Mouse (Mus musculus): ENCODE results near the gene Ephb1.

Gene Ephb1

DNA sequence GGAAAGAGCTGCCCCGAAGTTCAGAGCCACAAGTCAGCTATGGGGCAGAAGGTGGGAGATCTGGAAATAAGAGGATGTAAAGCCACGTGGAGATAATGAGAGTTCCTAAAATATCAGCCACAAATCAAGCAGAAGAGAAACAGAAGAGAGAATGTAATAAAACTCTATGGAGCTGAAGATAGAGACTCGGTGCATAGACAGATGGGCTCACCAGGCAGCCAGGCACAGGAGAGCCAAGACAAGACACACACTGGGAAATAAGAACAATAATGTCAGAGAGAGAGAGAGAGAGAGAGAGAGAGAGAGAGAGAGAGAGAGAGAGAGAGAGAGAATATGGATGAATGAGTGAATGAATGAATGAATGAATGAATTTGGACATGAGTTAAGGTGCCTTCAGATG lies 198.6 kb downstream of the Ephb1 start:
- CTCF ChIA-PET = no interaction called here

DNA sequence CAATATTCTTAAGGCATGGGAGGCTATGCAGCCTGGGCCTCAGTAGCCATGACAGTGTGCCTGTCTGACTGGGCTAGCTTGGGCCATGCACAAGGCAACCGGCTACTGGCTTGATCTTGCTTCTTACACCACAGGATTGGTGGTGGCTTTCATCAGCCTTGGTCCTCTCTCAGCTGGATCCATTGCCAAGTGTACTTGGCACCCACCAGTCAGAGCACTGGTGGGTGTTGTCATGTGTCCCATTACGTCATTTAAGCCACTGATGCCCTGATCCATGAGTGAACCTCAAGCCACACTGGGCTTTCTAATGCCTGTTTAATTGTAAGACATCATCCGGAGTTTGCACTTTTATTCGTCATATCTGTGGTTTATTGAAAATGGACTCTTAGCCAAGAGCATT lies 215.3 kb downstream of the Ephb1 start:
- CTCF ChIA-PET = no interaction called here

DNA sequence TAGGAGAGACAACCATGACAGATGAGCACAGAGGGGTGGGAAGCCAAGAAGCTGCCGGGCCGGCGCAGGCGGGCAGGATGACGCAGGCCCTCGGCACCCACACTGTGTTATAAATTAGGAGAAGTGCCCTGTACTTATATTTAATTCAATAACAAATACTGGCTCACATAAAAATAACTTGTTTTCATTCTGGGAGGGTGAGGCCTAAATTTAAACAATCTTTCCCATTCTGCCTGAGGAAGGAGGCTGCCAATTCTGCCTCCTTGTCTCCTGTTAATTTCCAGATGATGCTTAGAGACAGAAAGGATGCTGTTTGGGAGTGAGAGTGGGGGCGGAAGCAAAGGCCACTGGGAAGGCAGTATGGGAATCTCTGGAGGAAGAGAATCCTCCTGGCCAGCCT lies 215.8 kb downstream of the Ephb1 start:
- CTCF ChIA-PET = no interaction called here

DNA sequence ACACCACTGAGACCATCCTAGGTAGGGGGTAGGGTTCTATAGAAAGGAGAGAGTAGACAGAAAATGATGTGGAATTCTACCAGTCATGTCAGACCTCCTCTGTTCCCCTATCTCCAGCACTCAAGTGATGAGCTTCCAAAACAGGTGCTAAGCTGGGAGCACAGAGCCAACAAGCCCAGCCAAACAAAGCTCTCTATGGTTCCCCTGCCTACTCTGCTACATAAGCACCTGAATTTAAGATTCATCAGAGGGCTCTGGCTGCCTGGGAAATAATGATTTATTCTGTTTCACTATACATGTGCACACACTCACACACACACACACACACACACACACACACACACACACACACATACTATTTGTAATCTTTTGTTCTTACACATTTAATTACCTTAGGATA lies 216.3 kb downstream of the Ephb1 start:
- CTCF ChIA-PET = no interaction called here

DNA sequence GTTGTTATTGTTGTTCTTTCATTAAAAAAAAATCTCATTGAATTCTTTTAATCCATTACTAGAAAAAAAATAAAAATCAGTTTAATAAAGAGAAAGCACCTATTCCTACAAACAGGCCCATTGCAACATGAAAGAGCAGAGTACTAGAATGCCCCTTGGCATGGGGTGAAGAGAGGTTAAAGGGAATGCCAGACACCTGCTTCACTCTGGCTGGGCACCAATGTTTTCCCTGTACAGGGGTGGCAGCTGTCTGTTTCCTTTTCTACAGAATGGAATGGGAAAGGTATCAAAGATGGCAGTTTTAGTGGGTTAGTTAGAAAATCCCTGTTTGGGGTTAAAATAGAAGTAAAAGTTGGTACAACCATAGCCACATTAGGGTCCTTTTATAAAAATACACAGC lies 224.0 kb downstream of the Ephb1 start:
- CTCF ChIA-PET = no interaction called here

DNA sequence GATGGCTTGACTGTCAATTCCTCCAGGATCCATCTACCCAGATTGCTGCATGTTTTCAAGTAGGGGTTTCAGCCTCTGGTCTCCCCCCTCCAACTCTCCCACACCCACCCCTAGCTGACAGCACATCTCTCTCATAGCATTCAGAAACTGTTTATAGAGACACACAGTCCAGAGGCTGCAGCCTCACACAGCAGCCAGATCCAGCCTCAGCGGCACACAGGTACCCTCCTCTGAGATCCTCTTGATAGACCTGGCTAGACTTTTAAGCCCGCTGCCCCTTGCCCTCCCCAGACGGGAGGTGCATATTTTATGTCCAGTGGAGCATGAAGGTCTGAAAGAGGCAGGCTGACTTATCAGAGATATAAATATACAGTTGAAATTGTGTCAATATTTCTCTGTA lies 228.0 kb downstream of the Ephb1 start:
- CTCF ChIA-PET = no interaction called here

DNA sequence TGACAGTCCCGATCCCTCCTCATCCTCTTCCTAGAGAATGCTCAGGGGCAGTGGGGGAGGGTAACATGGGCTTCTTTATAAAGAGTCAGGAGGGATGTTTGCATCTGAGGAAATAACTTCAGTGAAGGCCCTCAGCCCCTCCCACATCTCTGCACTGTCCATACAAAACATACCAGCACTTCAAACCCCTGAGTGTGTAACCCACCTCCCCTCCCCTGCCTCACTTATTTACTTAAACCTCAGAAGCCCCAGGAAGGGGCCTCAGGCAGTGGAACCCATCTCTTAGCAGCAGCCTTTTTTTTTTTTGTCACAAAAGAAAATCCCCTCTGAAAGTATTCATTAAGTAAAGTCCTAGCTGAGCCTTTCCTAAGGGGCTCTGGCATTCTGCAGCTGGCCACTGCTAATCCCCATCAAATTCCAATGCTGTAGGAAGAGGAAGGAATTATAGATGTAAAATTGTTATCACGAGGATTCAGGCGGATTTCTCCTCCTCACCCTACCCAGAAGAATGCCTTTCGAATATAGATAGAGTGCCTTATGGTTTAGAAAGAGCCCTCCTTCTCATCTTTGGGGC lies 231.5 kb downstream of the Ephb1 start:
- CTCF ChIA-PET = interaction anchor here (0.6 kb wide), 1 partner anchor 29 kb away, joined by 4 read pairs; no protein-coding TSS in a partner anchor

DNA sequence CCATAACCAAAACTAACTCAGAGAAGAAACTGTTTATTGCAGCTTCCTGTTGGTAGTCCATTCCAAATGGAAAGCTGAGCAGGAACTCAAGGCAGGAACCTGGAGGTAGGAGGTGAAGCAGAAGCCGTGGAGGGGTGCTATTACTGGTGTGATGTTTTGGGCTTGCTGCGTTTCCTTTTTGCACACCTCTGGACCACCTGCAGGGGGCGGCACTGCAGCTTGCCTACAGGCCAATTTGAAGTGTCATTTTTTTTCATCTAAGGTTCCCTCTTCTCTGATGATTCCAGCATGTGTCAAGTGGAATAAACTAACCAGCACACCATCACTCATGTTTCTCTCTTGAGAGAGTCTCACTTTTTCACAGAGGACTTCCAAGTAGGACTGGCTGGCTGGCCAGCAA lies 235.1 kb downstream of the Ephb1 start:
- CTCF ChIA-PET = no interaction called here

DNA sequence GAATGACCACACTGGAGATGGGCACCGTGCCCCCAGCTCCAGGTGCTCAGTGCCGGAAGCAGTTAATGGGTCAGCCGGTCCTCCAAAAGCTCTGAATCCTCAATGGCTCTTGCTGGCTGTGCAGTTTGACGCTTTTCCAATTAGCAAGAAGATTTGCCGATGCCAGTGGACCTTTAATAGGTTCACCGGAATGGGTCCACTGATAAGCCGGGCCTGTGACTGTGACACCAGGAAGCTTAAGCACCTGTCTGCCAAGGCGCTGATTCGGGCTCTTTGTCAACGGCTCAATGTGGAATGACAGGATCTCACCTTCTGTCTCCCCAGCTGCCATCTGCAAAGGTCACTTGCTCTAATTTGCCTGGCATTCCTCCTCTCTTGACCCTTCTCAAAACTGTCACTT lies 239.2 kb downstream of the Ephb1 start:
- CTCF ChIA-PET = no interaction called here

DNA sequence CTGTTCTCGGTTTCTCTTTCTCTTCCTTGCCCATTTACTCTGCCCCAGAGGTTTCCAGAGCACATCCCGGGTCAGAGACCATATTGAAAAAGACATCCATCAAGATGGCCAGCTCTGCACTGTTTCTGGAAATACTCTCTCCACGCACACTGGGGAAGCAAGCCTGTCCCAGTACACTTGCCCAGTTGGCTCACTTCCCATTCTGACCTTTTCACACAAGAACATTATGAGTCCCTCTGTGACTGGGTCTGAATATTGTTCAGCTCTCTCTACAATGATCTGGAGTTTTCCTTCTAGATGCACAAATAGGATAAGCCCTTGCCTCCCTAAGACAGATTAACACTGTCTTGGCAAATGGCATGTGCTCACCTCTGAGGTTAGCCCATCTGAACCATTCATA lies 243.0 kb downstream of the Ephb1 start:
- CTCF ChIA-PET = no interaction called here

DNA sequence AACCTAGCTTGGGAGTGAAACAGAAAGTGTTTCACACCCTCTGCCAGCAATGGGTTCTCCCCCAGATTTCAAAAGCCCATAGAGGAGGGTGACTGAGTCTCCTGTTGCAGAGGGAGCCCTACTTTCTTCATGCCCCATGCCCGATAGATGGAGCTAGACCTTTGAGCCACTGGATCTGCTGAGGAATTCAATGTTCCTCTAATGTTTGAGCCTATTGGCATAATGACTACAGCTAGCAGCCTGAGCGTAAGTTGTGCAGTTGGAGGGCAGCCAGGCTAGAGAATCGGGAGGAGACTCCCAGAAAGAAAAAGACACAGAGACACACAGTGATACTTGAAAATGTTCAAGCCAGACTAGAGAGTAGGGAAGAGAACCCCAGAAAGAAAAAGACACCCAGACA lies 246.5 kb downstream of the Ephb1 start:
- CTCF ChIA-PET = no interaction called here

DNA sequence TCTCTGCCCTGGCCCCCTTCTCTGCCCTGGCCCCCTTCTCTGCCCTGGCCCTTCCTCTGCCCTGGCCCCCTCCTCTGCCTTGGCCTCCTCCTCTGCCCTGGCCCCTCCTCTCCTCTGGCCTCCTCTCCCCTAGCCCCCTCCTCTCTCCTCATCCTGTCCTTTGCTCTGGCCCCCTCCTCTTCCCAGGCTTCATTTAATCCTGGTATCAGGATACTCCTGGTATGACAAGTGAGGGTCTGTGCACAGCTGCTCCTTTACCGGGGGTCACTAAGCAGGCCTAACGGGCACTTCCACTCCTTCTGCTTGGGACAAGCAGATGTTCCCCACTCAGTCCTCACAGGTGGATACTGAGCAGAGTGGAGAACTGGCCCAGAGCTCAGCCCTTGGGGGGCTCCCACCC lies 247.3 kb downstream of the Ephb1 start:
- CTCF ChIA-PET = no interaction called here

DNA sequence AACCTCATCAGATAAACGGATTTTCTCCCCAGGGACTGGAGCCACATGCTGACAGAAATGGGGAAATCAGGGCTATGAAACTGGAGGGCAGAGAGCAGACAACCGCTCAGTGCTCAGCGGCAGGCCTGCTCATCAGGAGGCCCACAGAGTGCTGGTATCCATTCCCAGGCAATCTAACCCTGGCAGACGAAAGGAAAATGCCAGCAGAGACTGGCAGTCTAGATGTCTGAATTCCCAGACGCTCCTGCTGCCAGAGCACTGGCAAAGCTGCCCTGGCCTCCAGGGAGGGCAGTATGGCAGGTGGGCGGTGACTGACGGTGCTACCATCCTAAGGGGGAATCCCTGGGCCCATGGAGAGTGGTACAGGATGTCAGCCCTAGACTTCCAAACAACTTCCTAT lies 257.7 kb downstream of the Ephb1 start:
- CTCF ChIA-PET = no interaction called here

DNA sequence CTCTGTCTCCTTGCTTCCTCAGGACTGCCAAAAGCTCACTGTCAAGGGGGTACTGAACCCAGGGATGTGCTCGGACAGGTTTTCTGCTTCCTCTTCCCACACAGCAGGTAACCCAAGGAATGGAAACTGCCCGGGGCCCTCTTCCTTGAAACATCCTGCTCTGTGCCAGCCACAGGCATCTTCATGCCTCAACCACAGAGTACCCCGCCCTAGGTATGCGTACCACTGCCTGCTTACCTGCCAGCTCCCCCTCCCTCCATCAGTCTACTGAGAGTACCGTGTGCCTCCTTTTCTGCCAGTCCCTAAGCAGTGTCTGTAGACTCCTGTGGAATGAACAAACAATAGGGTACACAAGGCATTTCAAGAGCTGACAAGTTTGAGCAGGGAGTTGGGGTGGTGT lies 265.9 kb downstream of the Ephb1 start:
- CTCF ChIA-PET = no interaction called here

DNA sequence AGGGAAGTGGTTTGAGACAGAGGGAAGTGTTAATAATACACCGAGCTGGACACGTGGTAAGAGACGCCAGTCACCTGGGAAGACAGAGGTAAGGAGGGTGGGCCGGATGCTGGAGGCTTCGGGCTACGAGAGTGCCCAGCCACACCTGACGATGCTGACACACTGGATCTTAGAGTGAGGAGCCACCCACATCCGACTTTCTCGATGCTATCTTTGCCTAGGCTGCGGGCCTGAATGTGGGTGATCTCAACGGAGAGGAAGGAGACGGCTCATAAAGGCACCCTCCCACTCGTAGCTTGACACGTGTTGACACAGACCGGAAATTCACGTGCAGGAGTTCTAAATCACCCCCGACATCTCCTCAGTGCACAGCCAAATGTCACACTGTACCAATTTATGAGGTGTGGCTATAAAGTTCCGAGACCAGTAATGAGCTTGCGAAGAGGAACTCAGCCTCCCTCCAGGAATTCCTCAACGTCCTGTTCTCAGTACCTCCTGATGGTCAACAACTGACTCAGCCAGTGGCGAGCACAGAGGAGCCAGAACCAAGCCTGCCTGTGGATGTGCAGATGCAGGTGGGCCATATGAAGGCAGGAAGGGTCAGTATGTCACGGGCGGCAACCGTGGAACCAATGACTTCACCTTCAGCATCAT lies 268.3 kb downstream of the Ephb1 start:
- CTCF ChIA-PET = no interaction called here

DNA sequence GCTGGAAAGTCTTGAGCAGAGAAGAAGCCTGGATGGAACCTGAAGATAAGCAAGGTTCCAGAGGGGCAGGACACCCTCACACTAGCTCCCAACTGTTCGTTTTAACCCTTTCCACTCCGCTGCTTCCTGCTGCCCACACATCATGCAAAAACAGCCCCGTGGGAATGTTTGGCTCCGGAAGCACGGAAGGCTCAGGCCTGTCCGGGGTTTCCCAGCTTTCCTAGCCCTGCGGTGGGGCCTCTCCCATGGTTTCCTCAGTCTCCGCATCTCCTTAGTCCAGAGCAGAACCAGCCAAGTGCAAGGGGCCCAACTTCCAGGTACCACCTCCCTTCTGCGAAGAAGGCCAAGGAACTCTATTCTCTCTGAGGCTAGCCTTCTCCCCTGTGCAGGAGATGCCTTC lies 269.0 kb downstream of the Ephb1 start:
- CTCF ChIA-PET = no interaction called here

DNA sequence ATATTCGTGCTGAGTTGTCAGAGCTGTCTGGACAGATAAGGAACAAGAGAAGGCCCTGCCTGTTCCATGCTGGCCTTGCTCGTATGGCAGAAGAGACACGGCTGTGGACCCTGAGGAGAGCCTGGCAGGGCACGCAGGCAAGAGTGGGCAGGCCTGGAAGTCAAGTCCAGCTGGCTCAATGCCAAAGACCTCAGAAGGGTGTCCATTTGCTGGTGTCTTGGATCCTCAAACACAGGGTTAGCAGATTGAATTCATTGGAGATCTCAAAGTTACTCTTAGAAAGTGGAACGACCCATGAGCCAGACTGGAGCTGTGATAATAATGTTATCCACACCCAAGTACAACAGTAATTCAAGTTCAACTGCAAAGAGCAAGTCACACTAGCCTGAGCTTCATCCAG lies 273.6 kb downstream of the Ephb1 start:
- CTCF ChIA-PET = no interaction called here

DNA sequence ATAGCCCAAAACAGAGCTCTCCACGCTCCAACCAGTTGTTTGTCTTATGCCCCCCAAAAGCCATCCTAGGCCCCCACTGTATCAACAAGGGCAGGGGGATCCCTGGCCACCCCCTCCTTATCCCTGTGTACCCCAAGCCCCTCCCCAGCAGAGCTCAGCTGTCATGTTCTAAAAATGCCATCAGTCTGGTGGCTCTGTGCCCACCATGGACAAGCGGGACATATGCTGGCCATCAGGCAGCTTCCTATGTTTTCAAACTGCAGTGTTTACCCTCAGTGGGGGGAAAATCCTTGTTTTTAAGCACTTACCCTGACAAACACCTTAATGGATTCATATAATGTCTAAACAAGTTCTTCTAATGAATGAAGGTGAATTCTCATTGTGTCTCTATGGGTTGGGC lies 275.3 kb downstream of the Ephb1 start:
- CTCF ChIA-PET = no interaction called here

DNA sequence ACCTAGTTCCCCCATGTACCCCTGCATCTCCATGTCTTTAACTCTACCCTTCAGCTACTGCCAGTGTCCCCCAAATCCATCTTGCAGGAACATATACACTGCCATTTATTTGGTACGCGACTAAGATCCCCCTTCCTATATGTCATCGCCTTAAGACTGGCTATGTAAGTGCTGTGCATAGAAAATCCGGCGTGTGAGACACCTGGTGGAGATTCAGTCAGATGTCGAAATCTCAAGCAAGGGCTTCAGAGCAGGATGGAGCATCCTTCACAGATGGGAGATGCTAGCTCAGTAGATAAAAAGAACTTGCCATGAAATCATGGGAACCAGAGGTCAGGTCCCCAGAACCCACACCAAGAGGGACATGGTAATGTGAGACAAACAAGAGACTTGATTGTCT lies 276.3 kb downstream of the Ephb1 start:
- CTCF ChIA-PET = no interaction called here

DNA sequence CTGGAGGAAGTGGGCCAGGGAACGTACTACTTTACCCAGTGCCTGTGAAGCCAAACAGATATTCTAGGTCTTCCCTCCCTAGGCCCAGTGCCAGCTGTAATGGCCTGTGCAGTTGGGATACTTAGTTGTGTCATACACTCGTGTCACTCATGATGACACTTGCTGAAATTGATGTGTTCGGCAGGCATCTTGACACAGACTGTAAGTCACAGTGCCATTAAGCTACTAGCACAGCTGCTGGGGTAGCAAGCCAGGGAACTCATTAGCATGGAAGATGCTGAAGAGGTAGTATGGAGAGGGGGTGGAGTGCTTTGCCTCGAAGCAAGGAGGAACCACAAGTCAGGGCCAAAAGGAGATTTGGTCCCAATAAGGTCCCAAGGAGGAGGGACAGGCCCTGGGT lies 279.0 kb downstream of the Ephb1 start:
- CTCF ChIA-PET = no interaction called here

DNA sequence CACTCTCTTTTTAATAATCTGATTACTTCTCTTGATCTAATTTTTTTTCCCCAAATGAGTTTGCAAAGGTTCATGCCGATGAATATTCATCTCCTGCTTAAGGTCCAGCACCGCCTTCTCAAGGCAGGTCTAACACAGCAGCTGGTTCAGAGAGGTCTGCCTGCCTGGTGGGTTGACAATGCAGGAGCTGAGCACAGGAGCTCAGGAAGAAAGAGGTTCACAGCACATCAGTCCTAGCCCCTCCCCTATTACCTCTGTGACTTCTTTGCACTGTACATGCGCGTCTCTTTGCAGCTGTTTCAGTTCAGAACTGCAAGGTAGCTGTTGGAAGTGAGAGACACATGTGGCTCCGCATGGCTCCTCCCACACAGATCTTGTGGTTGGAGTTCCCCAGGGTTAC lies 281.1 kb downstream of the Ephb1 start:
- CTCF ChIA-PET = interaction anchor here (0.6 kb wide), 1 partner anchor 36 kb away, joined by 4 read pairs; no protein-coding TSS in a partner anchor

DNA sequence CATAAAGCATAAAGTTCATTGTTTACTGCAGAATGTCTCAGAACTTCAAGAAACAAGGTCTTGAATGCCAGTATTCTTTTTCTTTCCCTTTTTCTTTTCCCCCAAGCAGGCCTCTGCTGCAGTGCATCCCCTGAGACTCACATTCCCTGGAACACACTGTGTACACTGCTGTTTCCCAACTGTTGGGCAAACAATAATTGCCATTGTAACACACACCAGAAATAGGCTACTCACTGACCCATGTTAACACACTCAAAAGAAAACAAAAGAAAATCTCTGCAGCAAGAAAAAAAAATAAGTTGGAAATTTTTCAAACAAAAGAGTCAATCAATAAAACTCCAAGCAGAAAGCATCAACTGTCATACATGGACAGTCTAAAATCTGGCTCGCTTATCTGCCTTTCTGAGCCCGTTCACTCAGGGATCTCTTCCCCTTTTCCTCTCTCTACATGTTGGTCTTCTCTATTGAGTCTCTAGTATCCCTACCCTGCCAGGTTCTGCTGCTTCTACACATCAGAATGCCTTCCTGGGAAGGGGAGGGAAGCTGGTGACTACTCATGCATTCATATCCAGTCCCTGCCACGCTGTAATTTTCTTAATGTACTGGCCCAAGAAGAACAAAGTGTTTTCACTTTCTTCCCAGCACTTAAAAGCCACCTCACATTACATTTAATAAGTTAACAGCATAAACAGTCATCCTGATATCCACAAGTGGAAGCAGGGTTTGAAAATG lies 285.2 kb downstream of the Ephb1 start:
- CTCF ChIA-PET = no interaction called here

DNA sequence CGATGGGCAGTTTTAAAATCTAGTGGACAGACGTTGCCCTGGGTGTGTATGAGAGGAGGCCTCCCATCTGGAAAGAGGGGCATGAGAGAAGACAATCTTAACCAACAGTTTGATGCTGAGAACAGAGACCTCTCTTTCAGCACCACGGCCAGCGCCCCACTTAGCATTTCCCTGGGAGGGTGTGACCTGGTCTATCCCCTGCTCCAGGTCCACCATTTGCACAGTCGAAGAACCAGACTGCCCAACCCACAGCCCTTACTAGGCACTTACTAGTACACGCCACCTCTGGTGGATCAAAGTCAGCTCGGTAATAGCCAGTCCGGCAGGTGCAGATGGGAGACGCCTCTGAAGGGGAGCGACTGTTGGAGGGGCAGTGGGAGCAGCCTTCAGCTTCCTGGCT lies 287.9 kb downstream of the Ephb1 start:
- CTCF ChIA-PET = no interaction called here

DNA sequence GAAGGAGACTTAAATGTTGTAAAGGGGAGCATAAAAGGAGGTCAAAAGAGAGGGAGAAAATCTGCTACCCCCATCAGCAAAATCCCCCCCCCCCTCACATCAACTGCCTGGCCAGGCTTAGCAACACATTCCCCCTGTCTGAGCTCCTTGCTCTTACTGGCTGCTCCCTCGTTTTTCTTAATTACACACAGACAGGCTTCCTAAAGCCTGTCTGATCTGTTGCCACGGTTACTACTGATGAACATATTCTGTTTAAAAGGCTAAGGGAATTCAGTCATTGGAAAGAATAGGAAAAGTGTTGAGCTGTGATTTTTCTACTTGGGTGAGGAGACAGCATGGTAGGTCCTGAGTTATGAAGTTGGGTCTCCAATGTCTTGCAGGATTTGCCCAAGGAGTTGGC lies 308.6 kb downstream of the Ephb1 start:
- CTCF ChIA-PET = no interaction called here

Measured in spleen, embryonic (tissue).